Mouse (Mus musculus): Measurements from ENCODE around the gene Kcnk5.

- TF ChIP-seq CTCF (IDR thresholded peaks at IDR 0.05) = no peak
- TF ChIP-seq EP300 (IDR thresholded peaks at IDR 0.05) = no peak
Observed at GRCm38 (mm10) chr14:20157595-20157994, 24.0 kb downstream of the Kcnk5 start.
